Mouse (Mus musculus) fat pad, adult 2 months (tissue): ENCODE results near the gene Olfr1009.
"Not testable (repeated sequence)": the region's sequence is repeated elsewhere in the genome, so short reads cannot be mapped to it uniquely, and the experiment has no call there.

Experiments
- DNase-seq: peaks from one replicate; pipeline ENCODE4 v3.0.0-alpha.2; 2011; ENCODE audit warnings: low read depth, low spot score; ENCODE audit errors: extremely low read depth

The Olfr1009 gene

DNA sequence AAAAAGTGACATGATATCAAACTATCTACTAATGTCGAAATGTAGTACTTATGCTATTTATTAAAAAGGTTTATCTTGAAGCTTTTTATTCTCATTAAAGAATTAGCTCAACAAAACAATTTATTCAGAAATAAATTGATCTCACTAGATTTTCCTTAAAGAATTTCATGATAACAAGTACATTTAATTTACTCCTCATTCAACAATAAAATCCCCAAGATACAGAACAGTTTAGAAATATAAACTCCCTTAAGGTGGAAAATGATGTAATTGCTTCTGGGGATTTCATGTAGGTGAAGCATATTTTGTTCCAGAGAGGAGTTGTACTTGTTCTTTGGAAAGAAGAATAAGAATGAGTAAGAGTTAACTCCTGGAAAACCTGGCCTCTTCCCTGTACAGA lies at the start of gene Olfr1009:
TSS of gene Olfr1009 (plus strand) at position 301 of the 400 bp plus-strand sequence.
- no peak for DNase-seq

DNA sequence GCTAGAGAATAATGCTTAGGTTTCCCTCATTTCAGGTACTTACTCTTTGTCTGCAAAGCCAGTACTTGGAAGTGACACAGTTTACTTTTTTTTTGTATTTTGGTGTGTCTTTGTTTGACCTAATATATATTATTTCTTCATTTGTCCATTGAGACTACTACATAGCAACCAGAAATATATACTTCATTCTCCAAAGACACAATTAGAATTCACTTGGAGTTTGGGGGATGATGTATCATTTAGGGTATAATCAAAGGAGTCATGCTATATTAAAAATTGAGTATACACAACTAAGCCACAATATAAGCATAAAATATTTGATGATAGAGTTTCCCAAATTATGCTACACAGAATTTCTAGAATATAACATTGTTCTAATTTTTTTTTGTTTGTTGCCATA lies 36.6 kb upstream of the Olfr1009 start, which contains the start of gene Olfr1006:
TSS of gene Olfr1006 (minus strand) at position 101 of the 400 bp plus-strand sequence.
- no peak for DNase-seq

DNA sequence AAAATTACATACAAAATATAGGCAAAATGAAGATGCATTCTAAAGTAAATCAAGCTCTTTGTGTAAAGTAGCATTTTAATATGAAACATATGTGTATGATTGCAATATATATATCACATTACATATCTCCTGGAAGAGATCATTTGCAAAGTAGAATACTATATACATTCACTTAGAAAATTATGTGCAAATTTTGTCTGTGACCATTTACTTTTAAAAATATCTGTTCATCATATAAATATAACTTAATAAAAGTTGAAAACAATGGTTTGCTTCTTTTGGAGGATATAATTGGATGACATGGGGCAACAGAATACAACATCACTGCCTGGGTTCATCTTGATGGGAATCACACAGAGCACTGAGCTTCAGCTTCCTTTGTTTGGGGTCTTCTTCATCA lies 26.1 kb upstream of the Olfr1009 start, which contains the start of gene Olfr1008:
TSS of gene Olfr1008 (plus strand) at position 301 of the 400 bp plus-strand sequence.
- no peak for DNase-seq

DNA sequence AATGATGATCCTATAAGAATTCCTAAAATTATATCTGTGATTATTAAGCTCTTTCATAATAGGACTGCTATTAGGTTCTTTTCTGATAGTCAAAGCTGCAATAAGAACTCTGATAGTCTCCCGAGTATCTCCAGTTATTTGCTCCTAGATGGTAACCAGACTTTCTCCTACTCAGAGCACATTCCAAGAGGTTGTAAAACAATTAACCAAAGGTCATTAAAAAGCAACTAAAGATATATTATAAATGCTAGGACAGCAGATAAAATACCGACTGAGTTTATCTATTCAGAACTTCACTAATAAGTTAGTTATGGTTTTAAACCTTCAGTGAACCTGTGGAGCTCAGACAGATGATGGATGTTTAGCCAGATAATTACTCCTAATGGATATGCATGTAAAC lies 4.5 kb upstream of the Olfr1009 start:
- not testable (repeated sequence) for DNase-seq

DNA sequence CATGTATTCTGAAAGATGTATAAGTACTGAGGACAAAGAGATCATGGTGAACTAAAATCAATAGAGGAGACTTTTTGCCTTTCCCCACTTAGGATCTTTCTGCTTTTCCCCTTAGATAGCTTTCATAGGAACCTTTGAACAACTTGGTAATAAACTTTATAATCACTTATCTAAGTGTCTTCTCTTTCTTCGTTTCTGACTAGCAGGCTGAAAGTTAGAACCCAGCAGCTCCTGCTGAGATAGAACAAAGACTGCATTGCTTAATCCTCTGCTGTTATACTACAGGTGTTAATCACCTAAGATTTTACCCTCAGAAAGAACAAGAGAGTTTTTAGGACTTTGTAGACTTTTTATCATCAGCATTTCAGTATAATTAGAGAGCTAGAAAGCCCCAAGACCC lies 4.1 kb upstream of the Olfr1009 start:
- no peak for DNase-seq

DNA sequence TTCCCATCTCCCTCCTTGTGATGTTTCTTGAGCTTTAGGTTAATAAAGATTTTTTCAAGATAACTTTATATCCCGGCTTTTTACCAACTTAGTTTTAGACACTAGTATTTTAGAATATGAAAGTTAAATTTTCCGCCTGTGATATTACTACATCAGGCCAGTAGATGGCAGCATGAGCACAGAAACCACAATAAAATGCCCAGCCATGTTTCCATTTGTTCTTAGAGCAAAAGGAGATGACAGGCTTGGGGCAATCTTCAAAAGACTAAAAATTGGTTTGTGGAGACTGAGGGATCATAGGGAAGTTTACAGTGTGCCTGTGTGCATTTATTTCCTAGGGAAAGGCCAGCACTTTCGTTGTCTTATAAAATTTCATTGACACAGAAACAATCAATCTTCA lies 10.6 kb downstream of the Olfr1009 start:
- DNase-seq, result no peak

DNA sequence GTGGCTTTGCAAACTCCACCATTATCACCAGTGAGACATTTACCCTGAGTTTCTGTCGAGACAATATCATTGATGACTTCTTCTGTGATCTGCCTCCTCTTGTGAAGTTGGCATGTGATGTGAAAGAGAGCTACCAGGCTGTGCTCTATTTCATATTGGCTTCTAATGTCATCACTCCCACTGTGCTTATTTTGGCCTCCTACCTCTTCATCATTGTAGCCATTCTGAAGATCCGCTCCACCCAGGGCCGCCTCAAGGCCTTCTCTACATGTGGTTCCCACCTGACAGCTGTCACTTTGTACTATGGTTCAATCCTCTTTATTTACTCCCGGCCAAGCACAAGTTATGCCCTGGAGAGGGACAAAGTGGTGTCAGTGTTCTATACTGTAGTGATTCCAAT lies 38.6 kb downstream of the Olfr1009 start:
- DNase-seq, result no peak

DNA sequence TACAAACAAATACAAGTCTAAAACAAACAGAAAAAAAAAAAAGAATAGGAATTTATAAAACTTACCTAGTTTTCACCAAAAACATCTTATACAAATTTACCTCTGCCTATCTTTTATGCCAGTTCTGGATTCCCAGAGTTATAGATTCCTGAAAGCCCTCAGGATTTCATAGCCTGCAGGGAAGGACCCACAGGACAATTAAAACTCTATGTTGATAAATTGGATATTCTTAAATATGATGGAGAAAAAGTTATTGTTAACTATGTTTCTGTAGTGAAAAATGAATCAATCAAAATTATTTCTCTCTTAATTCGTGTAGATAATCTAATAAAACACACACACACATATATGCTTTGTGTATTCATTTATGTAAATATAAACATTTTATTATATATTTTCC lies 47.4 kb downstream of the Olfr1009 start, which contains the start of gene Olfr1012:
TSS of gene Olfr1012 (minus strand) at position 101 of the 400 bp plus-strand sequence.
- DNase-seq, result no peak

DNA sequence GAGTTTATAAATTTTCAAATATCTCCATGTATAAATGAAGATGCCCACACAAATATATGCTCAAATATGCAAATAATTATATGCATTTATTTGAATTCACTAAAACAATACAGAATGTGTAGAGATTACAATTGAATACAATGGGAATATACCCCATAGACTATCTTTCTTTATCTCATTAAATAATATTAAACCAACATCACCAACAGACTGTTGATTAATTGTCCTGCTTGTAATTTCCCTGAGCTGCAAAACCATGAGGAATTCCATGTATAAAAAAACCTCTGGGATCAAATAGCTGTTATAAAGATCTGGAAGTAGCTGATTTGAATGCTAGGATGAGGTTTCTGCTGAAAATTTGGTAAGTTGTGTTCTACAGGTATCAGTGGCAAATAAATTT lies 51.6 kb downstream of the Olfr1009 start, which contains the start of gene Olfr1013:
TSS of gene Olfr1013 (plus strand) at position 301 of the 400 bp plus-strand sequence.
- DNase-seq, result no peak

DNA sequence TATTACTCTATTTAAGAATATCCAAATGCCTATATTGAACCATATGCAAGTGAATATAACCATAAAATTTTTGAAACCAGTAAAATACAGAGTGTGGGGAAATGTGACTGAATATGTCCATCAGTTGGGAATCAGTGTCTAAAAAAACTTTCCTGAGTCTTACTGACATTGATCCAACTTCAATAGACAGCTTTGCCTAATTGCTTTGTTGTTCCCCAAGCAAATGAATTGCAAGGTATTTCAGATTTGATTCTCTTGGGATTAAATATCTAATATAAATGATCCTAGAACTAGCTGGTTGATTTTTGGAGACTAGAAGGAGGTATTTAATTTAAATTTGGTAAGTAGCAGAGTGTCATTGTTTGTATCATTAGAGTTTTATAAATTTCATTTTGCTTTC lies 57.2 kb downstream of the Olfr1009 start, which contains the start of gene Olfr1014:
TSS of gene Olfr1014 (plus strand) at position 301 of the 400 bp plus-strand sequence.
- no peak for DNase-seq
